Mouse (Mus musculus): ENCODE measurements around the gene Acmsd. TPM values are rescaled to one million over a fixed set of nuclear protein-coding genes. Genes with fewer than 3 reads are reported as not detected.
A peak's percentile ranks its signal among the peaks of the same experiment; 100 is the strongest.

Gene Acmsd
- total RNA-seq, 2 experiments from 2014 or later = not detected

DNA sequence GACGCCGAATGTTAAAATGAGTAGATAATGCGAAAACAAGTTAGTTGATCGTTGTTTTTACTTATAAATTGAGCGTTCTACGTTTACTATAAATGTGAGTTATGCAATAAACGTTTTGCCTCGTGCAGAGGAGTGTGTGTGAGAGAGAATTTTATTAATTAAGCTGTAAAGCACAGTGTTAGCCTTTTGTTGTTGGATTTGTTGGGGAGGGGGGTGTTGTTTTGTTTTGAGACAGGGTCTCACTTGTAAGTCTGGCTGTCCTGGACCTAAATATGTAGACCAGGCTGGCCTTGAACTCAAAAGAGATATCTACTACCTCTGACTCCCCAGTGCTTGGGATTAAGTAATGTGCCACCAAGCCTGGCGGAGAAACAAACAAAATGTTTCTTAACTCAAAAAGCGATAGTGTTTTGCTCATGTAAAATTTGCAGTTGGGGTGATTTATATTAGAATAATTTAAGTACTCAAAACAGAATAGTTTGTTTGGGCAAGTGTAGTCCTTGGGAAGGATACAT lies 46.0 kb downstream of the Acmsd start:
- DNase-seq (ENCODE audit: low spot score in 2 of 2) = no peak

DNA sequence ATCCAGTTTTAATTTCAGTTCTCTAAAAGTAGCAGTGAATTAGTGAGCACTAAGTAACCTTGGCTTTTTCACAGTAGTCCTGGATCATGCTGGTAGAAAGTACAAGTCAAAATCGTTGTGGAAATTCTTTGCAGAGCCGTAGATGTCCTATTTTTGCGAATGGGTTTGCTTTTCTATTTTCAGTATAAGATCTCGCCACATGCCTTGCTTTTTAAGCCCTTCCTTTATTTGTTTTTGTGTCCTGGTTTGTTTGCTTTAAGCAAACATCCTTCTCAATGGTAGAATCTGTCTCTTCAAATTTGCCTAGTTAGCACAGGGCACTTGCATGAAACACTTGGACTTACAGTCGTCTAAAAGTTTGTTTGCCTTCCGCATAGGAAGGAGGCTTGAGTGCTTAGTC lies 47.0 kb downstream of the Acmsd start:
- DNase-seq (ENCODE audit: low spot score in 2 of 2) = no peak

GRCm38 (mm10) chr1:127778611-127779010 lies 49.4 kb downstream of the Acmsd start:
- no peak for DNase-seq (ENCODE audit: low spot score in 2 of 2)

DNA sequence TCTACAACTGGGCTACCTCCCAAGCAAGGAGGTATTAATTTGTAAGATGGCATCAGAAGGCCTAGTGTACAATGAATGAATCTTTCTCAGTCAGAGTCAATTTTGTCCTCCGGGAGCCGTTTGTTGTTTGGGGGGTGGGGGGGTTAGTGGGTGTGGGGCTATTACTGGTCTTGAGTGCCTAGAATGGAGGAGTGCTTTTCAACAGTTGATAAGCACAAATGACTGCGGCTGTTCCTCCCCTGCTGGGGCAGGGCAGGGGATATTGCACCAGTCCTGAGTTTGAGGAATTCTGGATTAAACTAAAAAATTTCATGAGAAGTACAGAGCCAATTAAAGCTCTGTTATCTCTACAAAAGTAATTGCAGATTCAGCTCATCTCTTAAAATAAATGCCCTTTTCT lies 50.9 kb downstream of the Acmsd start:
- no peak for DNase-seq (ENCODE audit: low spot score in 2 of 2)

GRCm38 (mm10) chr1:127780849-127781248 lies 51.6 kb downstream of the Acmsd start:
- DNase-seq (ENCODE audit: low spot score in 2 of 2) = no peak

DNA sequence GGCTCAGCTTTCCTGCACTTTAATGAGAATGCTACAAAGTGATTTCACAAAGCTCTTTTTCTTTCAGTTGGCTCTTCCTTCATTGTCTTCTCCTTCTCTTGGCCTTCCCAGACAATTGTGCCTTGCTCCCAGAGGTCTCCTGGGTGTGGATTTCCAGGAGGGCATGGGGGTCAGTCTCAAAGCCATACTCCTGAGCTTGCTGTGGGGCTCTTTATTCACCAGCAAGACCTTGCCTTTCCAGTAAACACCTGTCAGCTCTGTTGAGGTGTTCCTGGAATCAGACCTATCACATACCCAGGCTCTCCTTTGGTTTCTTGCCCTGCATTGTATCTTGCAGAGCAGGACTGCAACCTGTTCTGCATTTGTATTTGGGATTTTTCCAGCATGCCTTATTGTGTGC lies 54.6 kb downstream of the Acmsd start:
- no peak for DNase-seq (ENCODE audit: low spot score in 2 of 2)

DNA sequence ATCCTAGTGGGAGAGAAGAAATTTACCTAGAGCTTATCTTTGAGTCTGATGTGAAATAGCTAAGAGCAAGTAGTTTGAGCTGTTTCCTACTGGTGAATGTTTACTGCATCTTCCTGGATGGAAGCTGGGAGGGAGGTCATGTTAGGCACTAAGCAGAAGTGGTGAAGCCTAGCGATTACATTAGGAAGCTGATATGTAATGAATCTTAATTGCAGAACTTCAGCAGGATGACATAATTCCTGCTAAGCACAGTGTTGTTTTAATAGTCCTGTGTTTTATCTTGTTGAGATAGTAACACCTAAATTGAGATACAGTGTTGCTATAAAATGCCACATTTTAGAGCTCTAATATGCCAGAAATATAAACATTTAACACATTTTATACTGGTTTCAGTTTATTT lies 56.7 kb downstream of the Acmsd start:
- DNase-seq (ENCODE audit: low spot score in 2 of 2) = no peak

DNA sequence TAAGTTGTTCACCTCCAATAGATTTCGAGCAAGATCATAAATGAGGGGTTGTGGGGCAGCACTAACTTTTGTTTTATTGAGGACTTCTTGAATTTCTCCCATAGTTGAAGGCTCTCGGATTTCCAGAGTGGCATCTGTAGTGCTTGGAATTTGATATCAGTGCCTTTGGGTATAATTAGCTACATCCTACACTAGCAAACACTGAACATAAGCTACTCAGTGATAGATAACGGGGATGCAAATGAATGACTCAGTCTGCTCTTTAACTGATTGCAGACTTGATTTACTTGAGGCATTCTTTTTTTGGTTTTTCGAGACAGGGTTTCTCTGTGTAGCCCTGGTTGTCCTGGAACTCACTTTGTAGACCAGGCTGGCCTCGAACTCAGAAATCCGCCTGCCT lies 59.7 kb downstream of the Acmsd start:
- no peak for DNase-seq (ENCODE audit: low spot score in 2 of 2)

DNA sequence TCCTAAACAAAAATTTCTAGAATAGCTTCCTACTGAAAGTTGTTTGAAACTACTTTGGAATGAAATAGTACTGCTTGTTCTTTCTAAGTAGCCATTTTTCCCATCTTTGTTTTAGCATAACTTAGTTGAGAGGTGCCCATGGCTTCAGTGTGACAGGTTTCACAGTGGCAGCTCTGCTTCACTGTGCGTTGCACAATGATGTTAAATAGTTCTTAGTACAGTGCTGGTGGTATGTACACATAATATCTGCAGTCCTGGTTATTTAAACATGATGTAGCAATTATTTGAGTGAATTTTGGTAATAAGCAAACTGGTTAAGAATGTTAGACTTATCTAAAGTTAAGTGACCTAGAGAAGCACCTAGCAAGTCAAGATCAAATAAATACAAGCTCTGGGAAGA lies 64.2 kb downstream of the Acmsd start:
- no peak for DNase-seq (ENCODE audit: low spot score in 2 of 2)

DNA sequence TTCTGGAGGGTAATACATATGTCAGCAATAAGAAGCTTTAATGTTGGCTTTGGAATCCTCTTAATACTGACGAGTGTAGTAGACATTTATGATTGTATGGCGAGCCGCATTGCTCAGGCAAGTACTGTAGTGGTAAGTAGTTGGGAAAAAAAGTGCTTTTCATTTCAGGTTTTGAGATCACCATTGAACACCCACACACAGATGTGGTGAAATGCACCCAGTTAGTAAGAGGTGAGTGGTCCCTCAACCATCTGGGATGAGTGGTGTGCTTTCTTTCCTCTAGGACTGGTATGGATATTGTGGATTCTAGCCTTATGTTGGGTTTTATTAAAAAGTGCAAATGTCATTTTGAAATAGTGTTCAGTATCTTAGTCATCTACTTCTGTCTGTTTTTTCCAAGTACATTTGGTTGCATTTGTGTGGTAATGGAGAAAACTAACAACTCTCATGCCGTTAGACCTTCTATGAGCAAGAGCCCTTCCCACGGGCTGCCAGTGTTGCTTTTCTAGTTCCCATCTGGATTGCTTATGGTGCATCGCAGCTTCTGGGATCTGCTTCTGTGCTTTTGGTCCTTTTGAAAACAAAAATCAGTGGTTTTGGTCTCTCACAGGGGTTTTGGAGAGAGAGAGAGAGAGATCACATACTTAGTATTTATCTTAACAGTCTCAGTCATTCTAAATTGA lies 66.0 kb downstream of the Acmsd start:
- DNase-seq (ENCODE audit: low spot score in 2 of 2) = no peak

- DNase-seq (ENCODE audit: low spot score in 2 of 2) = no peak
Measured at GRCm38 (mm10) chr1:127796341-127796740, 67.1 kb downstream of the Acmsd start.

DNA sequence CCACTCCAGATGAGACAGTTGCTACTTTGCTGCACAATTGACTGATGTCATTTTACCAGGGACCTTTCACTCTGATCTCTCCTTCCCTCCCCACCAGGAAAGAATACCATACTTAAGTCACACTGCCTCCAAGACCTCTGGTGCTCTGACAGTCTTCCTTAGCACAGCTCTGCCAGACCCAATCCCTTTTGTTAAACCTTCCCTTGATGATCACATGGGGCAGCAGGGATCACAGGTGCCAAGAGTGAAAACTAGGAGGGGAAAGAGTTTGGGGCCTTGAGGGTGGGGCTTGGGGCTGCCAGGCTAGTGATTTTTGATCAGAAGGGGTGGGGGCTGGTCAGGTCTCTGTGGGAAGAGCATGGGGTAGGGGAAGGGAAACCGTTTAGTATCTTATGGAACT lies 67.5 kb downstream of the Acmsd start:
- no peak for DNase-seq (ENCODE audit: low spot score in 2 of 2)

DNA sequence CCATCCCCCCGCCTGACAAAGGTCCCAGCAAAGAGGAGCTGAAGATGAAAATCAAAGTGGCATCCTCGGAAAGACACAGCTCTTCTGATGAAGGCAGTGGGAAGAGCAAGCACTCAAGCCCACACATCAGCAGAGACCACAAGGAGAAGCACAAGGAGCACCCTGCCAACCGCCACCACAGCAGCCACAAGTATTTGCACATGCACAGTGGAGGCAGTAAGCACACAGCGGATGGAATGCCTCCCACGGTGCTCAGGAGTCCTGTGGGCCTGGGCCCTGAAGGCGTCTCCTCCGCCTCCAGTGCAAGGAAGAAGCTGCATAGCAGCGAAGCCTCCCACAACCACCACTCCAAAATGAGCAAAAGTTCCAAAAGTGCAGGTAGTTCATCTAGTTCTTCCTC lies 73.7 kb downstream of the Acmsd start:
- peak; percentile 18 to 58 for DNase-seq (ENCODE audit: low spot score in 2 of 2)

GRCm38 (mm10) chr1:127808671-127809070 lies 79.5 kb downstream of the Acmsd start:
- DNase-seq (ENCODE audit: low spot score in 2 of 2) = no peak

- peak; percentile 27 to 32 for DNase-seq (ENCODE audit: low spot score in 2 of 2)
Measured at GRCm38 (mm10) chr1:127812929-127813328, 83.7 kb downstream of the Acmsd start.

GRCm38 (mm10) chr1:127816381-127816780 lies 87.2 kb downstream of the Acmsd start:
- no peak for DNase-seq (ENCODE audit: low spot score in 2 of 2)

Other genes starting within 250 kb of the Acmsd start
- 10 to 100 TPM; 16.5 to 16.6 TPM for gene Tmem163, start 49.9 kb upstream of the Acmsd start, total RNA-seq (2021)
- 10 to 100 TPM; 59.3 to 61.0 TPM for gene Ccnt2, start 44.8 kb downstream of the Acmsd start, total RNA-seq (2021)
- 1 to 10 TPM; 6.8 to 9.9 TPM for gene Map3k19, start 125.6 kb downstream of the Acmsd start, total RNA-seq (2021)
- gene Rab3gap1, start 139.4 kb downstream of the Acmsd start, total RNA-seq (2021) = 10 to 100 TPM; 80.9 to 83.2 TPM